Mouse (Mus musculus) hindbrain, embryonic 12.5 days (tissue): ENCODE measurements around the gene Nqo1. TPM values are rescaled to one million over a fixed set of nuclear protein-coding genes. Genes with fewer than 3 reads are reported as not detected.

ENCODE experiments used
- ATAC-seq: fragments of 200-750 bp; cut with Nextera tagmentation; 2 replicates; pipeline ENCODE4 v1.8.0; 2017; ENCODE audit warnings: moderate TSS enrichment; ENCODE audit not compliant: low FRiP score
- H3K27ac ChIP-seq: fragments of 300-500 bp; sonication (generic); 2 replicates; pipeline ENCODE4 v1.5.1; 2016; ENCODE audit warnings: mild to moderate bottlenecking
- H3K27me3 ChIP-seq: fragments of 300-500 bp; sonication (generic); 2 replicates; pipeline ENCODE4 v1.6.1; 2016; ENCODE audit warnings: mild to moderate bottlenecking
- H3K36me3 ChIP-seq: fragments of 300-500 bp; sonication (generic); 2 replicates; pipeline ENCODE4 v1.6.1; 2016; ENCODE audit warnings: mild to moderate bottlenecking
- H3K4me1 ChIP-seq: fragments of 300-500 bp; sonication (generic); 2 replicates; pipeline ENCODE4 v1.6.1; 2016
- H3K4me2 ChIP-seq: fragments of 300-500 bp; sonication (generic); replicated peaks from 2 replicates; pipeline ENCODE4 v1.6.1; 2016; ENCODE audit warnings: mild to moderate bottlenecking
- H3K4me3 ChIP-seq: fragments of 300-500 bp; sonication (generic); 2 replicates; pipeline ENCODE4 v1.5.1; 2016; ENCODE audit warnings: mild to moderate bottlenecking
- H3K9ac ChIP-seq: fragments of 300-500 bp; sonication (generic); 2 replicates; pipeline ENCODE4 v1.6.1; 2016; ENCODE audit warnings: mild to moderate bottlenecking, moderate library complexity
- H3K9me3 ChIP-seq: fragments of 300-500 bp; sonication (generic); replicated peaks from 2 replicates; pipeline ENCODE4 v1.6.1; 2016; ENCODE audit warnings: mild to moderate bottlenecking
- whole genome bisulfite sequencing: fragments of 180-500 bp; shearing (Covaris S2); methylation state at CpG from one replicate; pipeline ENCODE4 v1.1.7; 2016; 5-methylcytosine and 5-hydroxymethylcytosine counted together
- polyA plus RNA-seq: library from polyadenylated mRNA; unstranded; fragments of >200 nt; fragmentation: Nextera tagmentation; extraction: Ambion mirVana; gene quantifications from 2 replicates; pipeline ENCODE4 v1.2.1, GENCODE M21; 2016

The Nqo1 gene
- polyA plus RNA-seq, 1 experiment from 2014 or later = 6.4 TPM

GRCm38 (mm10) chr8:107397665-107398064 lies 5.3 kb downstream of the Nqo1 start:
- ATAC-seq = no peak
- Histone ChIP-seq H3K4me2 (no peak overlapping the region), H3K27me3 (no peaks in the 10 kb centered on the region), H3K9me3 (no peaks in the 10 kb centered on the region), H3K27ac (no peak overlapping the region), H3K4me1 (peaks cover 6% of the 10 kb centered on the region; the same call in 1 of the 2 replicates), H3K9ac (no peak overlapping the region), H3K36me3 (no peaks in the 10 kb centered on the region), H3K4me3 (no peak overlapping the region)
- 59% methylated on average over 12 of the region's 12 CpGs for WGBS

- H3K4me3 ChIP-seq = no peak overlapping the region
Measured at GRCm38 (mm10) chr8:107396106-107396670, 6.8 kb downstream of the Nqo1 start.

GRCm38 (mm10) chr8:107395397-107395796 lies 7.6 kb downstream of the Nqo1 start:
- Histone ChIP-seq H3K4me1 (peaks cover 4% of the 10 kb centered on the region; the same call in 1 of the 2 replicates), H3K9ac (no peak overlapping the region), H3K27me3 (no peaks in the 10 kb centered on the region), H3K9me3 (no peaks in the 10 kb centered on the region), H3K36me3 (no peaks in the 10 kb centered on the region), H3K4me2 (no peak overlapping the region), H3K4me3 (no peak overlapping the region), H3K27ac (no peak overlapping the region)
- no peak for ATAC-seq

More at GRCm38 (mm10) chr8:107396106-107396670, 6.8 kb downstream of the Nqo1 start:
- H3K36me3 ChIP-seq = no peaks in the 10 kb centered on the region
- H3K4me2 ChIP-seq = no peak overlapping the region
- H3K9ac ChIP-seq = no peak overlapping the region
- 87% methylated on average over 10 of the region's 10 CpGs for WGBS
- no peaks in the 10 kb centered on the region for H3K27me3 ChIP-seq
- no peak for ATAC-seq
- no peak overlapping the region for H3K27ac ChIP-seq
- H3K4me1 ChIP-seq = peaks cover 4% of the 10 kb centered on the region; the same call in 1 of the 2 replicates
- no peaks in the 10 kb centered on the region for H3K9me3 ChIP-seq

- no peaks in the 10 kb centered on the region for H3K9me3 ChIP-seq
- no peaks in the 10 kb centered on the region for H3K27me3 ChIP-seq
- no peaks in the 10 kb centered on the region for H3K4me1 ChIP-seq
- H3K27ac ChIP-seq = no peak overlapping the region
- no peak for ATAC-seq
- H3K4me2 ChIP-seq = no peak overlapping the region
- no peak overlapping the region for H3K4me3 ChIP-seq
- no peak overlapping the region for H3K9ac ChIP-seq
- 76% methylated on average over 4 of the region's 4 CpGs for WGBS
- no peaks in the 10 kb centered on the region for H3K36me3 ChIP-seq
Measured at GRCm38 (mm10) chr8:107391136-107391516, 11.9 kb downstream of the Nqo1 start.

GRCm38 (mm10) chr8:107390476-107391135 lies 12.4 kb downstream of the Nqo1 start:
- no peak for ATAC-seq
- Histone ChIP-seq H3K9me3 (no peaks in the 10 kb centered on the region), H3K36me3 (no peaks in the 10 kb centered on the region), H3K27me3 (no peaks in the 10 kb centered on the region), H3K4me3 (no peak overlapping the region), H3K9ac (no peak overlapping the region), H3K27ac (no peak overlapping the region), H3K4me1 (no peaks in the 10 kb centered on the region), H3K4me2 (no peak overlapping the region)
- 93% methylated on average over 16 of the region's 16 CpGs for WGBS

- ATAC-seq = no peak
- no peaks in the 10 kb centered on the region for H3K36me3 ChIP-seq
- H3K4me1 ChIP-seq = no peaks in the 10 kb centered on the region
- H3K9ac ChIP-seq = no peak overlapping the region
- H3K27ac ChIP-seq = no peak overlapping the region
- H3K4me2 ChIP-seq = no peak overlapping the region
- no peak overlapping the region for H3K4me3 ChIP-seq
- WGBS = 81% methylated on average over 8 of the region's 8 CpGs
- H3K27me3 ChIP-seq = 0 out of 2 replicates have a peak, but pooled peaks cover 3% of the 10 kb centered on the region
- H3K9me3 ChIP-seq = no peaks in the 10 kb centered on the region
Measured at GRCm38 (mm10) chr8:107389557-107389956, 13.4 kb downstream of the Nqo1 start.

DNA sequence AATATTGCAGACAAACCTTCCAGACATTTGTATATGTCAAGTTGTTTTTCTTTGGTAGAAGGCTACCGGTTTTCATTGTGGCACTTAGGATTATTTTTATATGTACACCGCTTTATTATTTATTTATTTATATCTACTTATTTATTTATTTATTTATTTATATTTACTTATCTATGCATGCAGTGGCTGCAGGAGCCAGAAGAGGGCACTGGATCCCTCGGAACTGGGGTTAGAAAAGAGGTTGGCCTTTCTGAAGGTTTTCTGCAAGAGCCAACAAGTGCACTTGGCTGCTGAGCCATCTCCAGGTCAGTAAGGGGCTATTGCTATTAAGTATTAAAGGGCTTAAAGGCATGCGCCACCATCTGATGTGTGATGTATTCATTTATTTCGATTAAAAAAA lies 15.1 kb downstream of the Nqo1 start:
- Histone ChIP-seq H3K4me3 (no peak overlapping the region), H3K4me2 (no peak overlapping the region), H3K9ac (no peak overlapping the region), H3K4me1 (no peaks in the 10 kb centered on the region), H3K27me3 (0 out of 2 replicates have a peak, but pooled peaks cover 3% of the 10 kb centered on the region), H3K36me3 (no peaks in the 10 kb centered on the region), H3K27ac (no peak overlapping the region), H3K9me3 (no peaks in the 10 kb centered on the region)
- 66% methylated on average over 5 of the region's 5 CpGs for WGBS
- ATAC-seq = no peak

DNA sequence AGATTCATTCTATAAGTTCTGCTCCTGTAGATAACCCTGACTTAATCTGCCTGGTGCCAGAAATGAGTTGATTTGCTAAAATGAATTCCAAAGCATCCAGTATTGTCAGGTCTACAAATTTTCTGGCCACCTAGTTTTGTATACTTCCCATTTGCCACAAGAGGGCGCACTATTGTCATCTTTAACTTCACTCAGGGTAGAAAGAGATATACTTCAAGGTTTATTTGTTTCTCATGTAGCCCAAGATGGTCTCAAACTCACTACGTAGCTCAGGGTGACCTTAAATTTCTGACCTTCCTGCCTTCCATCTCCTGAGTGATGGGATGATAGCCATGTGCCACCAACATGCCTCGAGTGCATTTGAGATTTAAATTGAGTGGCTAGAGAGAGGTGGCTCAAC lies 16.4 kb downstream of the Nqo1 start:
- no peaks in the 10 kb centered on the region for H3K4me1 ChIP-seq
- no peak for ATAC-seq
- H3K27me3 ChIP-seq = 0 out of 2 replicates have a peak, but pooled peaks cover 3% of the 10 kb centered on the region
- 36% methylated on average over 3 of the region's 3 CpGs for WGBS
- no peak overlapping the region for H3K4me2 ChIP-seq
- H3K9me3 ChIP-seq = no peaks in the 10 kb centered on the region
- no peak overlapping the region for H3K27ac ChIP-seq
- H3K9ac ChIP-seq = no peak overlapping the region
- no peaks in the 10 kb centered on the region for H3K36me3 ChIP-seq
- H3K4me3 ChIP-seq = no peak overlapping the region

GRCm38 (mm10) chr8:107386171-107386570 lies 16.8 kb downstream of the Nqo1 start:
- Histone ChIP-seq H3K27me3 (0 out of 2 replicates have a peak, but pooled peaks cover 3% of the 10 kb centered on the region), H3K4me1 (no peaks in the 10 kb centered on the region), H3K9ac (no peak overlapping the region), H3K36me3 (no peaks in the 10 kb centered on the region), H3K4me3 (no peak overlapping the region), H3K27ac (no peak overlapping the region), H3K4me2 (no peak overlapping the region), H3K9me3 (no peaks in the 10 kb centered on the region)
- WGBS = 57% methylated on average over 5 of the region's 5 CpGs
- no peak for ATAC-seq

DNA sequence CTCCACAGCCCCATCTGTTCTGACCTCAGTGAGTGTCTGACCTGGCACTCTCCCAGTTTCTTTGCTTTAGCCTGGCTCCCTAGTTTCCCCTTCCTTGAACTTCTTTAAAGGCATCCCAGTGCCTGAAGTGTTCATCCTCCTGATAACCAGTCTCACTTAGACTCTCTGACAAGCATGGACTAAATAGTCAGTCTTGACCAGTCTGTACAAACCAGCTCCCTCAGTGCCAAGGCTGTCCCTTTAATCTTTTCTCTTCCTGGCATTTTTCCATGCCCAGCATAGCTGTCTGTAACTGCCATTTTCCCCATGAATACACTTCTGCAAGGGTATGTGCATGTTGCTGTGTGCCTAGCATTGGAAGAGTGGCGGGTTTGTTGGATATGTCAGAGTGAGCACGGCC lies 17.9 kb downstream of the Nqo1 start:
- no peak overlapping the region for H3K9ac ChIP-seq
- H3K9me3 ChIP-seq = no peaks in the 10 kb centered on the region
- peaks cover 8% of the 10 kb centered on the region for H3K36me3 ChIP-seq
- no peak overlapping the region for H3K4me2 ChIP-seq
- no peak for ATAC-seq
- no peak overlapping the region for H3K27ac ChIP-seq
- H3K4me3 ChIP-seq = no peak overlapping the region
- 0 out of 2 replicates have a peak, but pooled peaks cover 3% of the 10 kb centered on the region for H3K27me3 ChIP-seq
- H3K4me1 ChIP-seq = no peaks in the 10 kb centered on the region
- WGBS = 90% methylated on average over 2 of the region's 2 CpGs

DNA sequence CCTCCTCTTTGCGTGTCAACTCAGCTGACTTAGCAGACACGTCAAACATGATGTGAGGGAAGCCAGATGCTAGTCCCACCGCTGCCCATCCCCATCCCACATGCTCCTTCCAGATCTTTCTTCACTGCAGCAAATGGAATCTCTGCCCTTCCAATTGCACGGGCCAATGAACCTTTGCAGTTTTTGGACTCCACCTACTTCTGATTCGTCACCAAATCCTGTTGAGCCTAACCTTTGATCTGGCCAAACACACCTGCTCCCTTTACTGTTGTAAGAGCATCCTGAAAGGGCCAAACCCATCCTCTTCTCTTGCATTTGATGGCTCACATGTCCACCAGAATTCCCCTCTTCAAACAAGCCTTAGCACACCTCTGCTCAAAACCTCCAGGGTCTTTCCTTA lies 18.4 kb downstream of the Nqo1 start:
- H3K27ac ChIP-seq = no peak overlapping the region
- H3K27me3 ChIP-seq = 0 out of 2 replicates have a peak, but pooled peaks cover 3% of the 10 kb centered on the region
- no peaks in the 10 kb centered on the region for H3K4me1 ChIP-seq
- H3K9ac ChIP-seq = no peak overlapping the region
- 73% methylated on average over 5 of the region's 5 CpGs for WGBS
- no peak overlapping the region for H3K4me2 ChIP-seq
- ATAC-seq = no peak
- no peaks in the 10 kb centered on the region for H3K9me3 ChIP-seq
- peaks cover 10% of the 10 kb centered on the region for H3K36me3 ChIP-seq
- H3K4me3 ChIP-seq = no peak overlapping the region

- H3K9ac ChIP-seq = no peak overlapping the region
- no peak overlapping the region for H3K4me3 ChIP-seq
- no peak overlapping the region for H3K4me2 ChIP-seq
- H3K36me3 ChIP-seq = peaks cover 22% of the 10 kb centered on the region
- H3K9me3 ChIP-seq = no peaks in the 10 kb centered on the region
- WGBS = 74% methylated on average over 4 of the region's 4 CpGs
- H3K4me1 ChIP-seq = no peaks in the 10 kb centered on the region
- H3K27me3 ChIP-seq = 0 out of 2 replicates have a peak, but pooled peaks cover 3% of the 10 kb centered on the region
- H3K27ac ChIP-seq = no peak overlapping the region
- ATAC-seq = no peak
Measured at GRCm38 (mm10) chr8:107382898-107383297, 20.1 kb downstream of the Nqo1 start.

DNA sequence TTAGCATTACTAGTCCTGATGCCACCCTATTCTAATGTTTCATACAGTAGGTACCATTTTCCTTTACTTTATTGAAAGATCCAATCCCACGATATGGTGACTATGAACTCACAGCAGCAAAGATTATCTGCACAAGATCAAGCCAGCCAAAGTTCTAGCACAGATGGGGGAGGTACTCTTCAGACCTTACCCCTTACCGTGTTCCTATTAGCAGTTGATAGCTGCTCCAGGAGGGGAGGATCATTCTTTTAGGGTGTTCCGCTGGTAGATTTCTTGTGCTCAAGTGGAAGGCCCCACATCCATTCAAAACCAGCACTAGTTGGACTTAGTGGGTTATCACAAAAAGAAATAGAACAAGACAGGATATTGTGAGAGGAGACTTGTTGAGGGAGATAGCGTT lies 21.3 kb downstream of the Nqo1 start:
- no peak overlapping the region for H3K27ac ChIP-seq
- ATAC-seq = no peak

More for the DNA sequence above, 21.3 kb downstream of the Nqo1 start:
- H3K9me3 ChIP-seq = no peaks in the 10 kb centered on the region
- no peak overlapping the region for H3K4me3 ChIP-seq
- peaks cover 24% of the 10 kb centered on the region for H3K36me3 ChIP-seq
- no peaks in the 10 kb centered on the region for H3K4me1 ChIP-seq
- WGBS = 91% methylated on average over 4 of the region's 4 CpGs
- H3K27me3 ChIP-seq = 0 out of 2 replicates have a peak, but pooled peaks cover 3% of the 10 kb centered on the region
- H3K4me2 ChIP-seq = no peak overlapping the region
- H3K9ac ChIP-seq = no peak overlapping the region
